Mouse (Mus musculus): Measurements from ENCODE around the gene Cat. TPM values are rescaled to one million over a fixed set of nuclear protein-coding genes. Genes with fewer than 3 reads are reported as not detected.

The Cat gene
- polyA plus RNA-seq, 1 experiment from 2014 or later = 101 TPM

DNA sequence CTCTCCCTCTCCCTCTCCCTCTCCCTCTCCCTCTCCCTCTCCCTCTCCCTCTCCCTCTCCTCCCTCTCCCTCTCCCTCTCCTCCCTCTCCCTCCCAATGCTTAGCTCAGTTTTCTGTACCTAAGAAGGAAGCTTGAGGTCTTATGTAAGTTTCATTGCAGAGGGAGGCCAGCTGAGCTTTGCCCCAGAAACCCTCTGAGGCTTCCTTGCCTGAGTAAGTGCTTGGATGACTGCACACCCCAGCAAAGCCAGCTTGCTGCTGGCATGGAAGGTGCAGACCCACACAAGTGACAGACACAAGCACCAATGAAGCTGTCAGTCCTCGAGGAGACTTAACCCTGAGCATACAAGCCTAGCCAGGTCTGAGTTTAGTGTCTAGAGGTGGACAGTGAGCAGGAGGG, 54.2 kb downstream of the Cat start:
- ATAC-seq (ENCODE audit: low FRiP score, low read depth) = no peak
- Histone ChIP-seq H3K9me3 (no peaks in the 10 kb centered on the region), H3K4me3 (no peak overlapping the region), H3K9ac (replicated peaks) (no peak overlapping the region), H3K27me3 (no peaks in the 10 kb centered on the region), H3K36me3 (no peaks in the 10 kb centered on the region), H3K4me1 (peaks cover 4% of the 10 kb centered on the region; the same call in 1 of the 2 replicates), H3K27ac (replicated peaks) (no peak overlapping the region), H3K4me2 (replicated peaks) (no peak overlapping the region)
- WGBS = 63% methylated on average over 1 of the region's 1 CpGs

DNA sequence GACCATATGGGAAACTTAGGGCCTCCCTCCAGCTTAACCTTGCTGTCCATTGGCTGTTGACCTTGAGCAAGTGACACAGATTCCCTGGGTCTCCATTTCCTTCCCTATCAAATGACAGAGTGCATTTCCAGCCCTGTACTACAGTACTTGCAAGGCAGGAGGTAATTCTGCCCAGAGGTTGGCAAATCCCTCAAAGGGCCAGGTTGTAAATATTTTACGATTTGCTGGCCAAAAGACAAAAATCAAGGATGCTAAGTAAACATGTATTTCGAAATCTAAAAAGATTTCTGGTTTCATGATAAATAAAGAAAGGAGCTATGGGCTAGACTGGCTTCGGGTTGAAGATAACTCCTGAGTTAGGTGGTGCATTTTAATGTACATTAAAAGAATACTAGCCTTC, 56.6 kb downstream of the Cat start:
- Histone ChIP-seq H3K27ac (replicated peaks) (no peak overlapping the region), H3K4me1 (peaks cover 14% of the 10 kb centered on the region), H3K27me3 (no peaks in the 10 kb centered on the region), H3K4me3 (no peak overlapping the region), H3K9ac (replicated peaks) (no peak overlapping the region), H3K4me2 (replicated peaks) (no peak overlapping the region), H3K36me3 (no peaks in the 10 kb centered on the region), H3K9me3 (no peaks in the 10 kb centered on the region)
- ATAC-seq (ENCODE audit: low FRiP score, low read depth) = no peak
- WGBS = 82% methylated on average over 3 of the region's 3 CpGs

DNA sequence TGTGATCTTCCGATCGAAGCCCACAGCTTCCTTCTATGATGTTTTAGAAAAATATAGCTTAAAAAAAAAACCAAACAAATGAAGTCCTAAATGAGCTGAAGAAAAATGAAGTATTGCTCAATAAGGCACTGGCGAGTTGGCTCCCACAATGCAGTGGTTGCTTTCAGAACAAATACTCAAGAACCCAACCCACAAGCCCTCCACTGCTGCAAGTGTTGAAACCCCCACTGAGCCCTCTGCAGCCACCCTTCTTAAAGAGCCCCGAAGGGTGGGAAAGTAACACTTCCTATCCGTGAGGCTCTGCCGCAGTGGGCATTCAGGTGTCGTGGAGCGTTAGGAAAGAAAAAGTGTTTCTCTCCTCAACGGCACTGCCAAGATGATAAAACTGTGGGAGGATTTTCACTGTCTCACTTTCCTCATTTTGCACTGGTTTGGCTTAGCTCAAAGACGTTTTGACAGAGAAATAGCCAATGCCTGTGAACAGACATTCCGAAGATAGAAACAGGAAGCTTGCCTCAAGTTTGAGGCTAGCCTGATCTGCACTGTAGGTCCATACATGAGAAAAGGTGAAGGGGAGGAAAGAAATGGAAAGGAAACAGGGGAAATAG, 59.4 kb downstream of the Cat start:
- 85% methylated on average over 11 of the region's 11 CpGs for WGBS
- Histone ChIP-seq H3K36me3 (no peaks in the 10 kb centered on the region), H3K27me3 (no peaks in the 10 kb centered on the region), H3K4me3 (no peak overlapping the region), H3K4me1 (peaks cover 14% of the 10 kb centered on the region), H3K4me2 (replicated peaks) (no peak overlapping the region), H3K9ac (replicated peaks) (no peak overlapping the region), H3K9me3 (no peaks in the 10 kb centered on the region), H3K27ac (replicated peaks) (no peak overlapping the region)
- no peak for ATAC-seq (ENCODE audit: low FRiP score, low read depth)

DNA sequence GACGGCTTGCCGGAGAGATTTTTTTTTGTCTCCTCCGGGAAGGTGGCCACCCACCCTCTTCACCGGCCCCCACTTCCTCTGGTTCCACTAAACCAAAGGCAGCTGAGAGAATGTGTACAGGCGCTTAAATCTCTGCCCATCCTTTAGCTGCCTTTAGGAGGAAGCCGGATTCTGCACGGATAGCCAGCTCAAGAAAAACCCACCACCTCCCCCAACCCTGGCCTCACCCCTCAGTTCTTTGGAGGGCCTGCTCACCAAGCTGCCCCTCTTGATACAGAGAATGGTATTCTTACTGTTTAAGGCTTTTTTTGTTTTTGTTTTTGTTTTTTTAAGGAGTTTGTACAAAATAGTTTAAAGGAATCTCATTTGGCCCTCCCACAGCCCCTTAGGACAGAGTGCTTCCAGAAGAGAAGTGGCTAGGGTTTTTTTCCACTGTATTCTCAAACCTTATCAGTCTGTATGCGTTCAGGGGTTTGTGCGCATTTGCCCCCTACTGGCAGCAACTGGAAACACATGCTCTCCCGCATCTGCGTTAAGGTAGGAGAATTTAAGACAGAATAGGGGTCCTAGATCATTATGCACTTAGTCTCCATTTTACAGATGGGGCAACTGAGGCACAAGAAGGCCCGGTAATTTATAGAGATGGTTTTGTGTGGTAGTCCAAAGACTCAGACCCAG, 60.5 kb downstream of the Cat start:
- peak; percentile 48; the same call in 1 of the 2 replicates for ATAC-seq (ENCODE audit: low FRiP score, low read depth)
- peak overlapping the region; percentile 38 for H3K4me2 ChIP-seq (replicated peaks)
- no peak overlapping the region for H3K4me3 ChIP-seq

GRCm38 (mm10) chr2:103423884-103424283, 61.1 kb downstream of the Cat start:
- H3K9me3 ChIP-seq = no peaks in the 10 kb centered on the region
- H3K27ac ChIP-seq (replicated peaks) = no peak overlapping the region
- no peak overlapping the region; the same call in 1 of the 2 replicates for H3K9ac ChIP-seq (replicated peaks)
- no peak overlapping the region for H3K4me3 ChIP-seq
- peak overlapping the region; percentile 38 for H3K4me2 ChIP-seq (replicated peaks)
- WGBS = 37% methylated on average over 12 of the region's 12 CpGs
- ATAC-seq (ENCODE audit: low FRiP score, low read depth) = 0 out of 2 replicates have a peak, but pooled peaks have one; percentile 11
- no peaks in the 10 kb centered on the region for H3K27me3 ChIP-seq
- peaks cover 14% of the 10 kb centered on the region for H3K4me1 ChIP-seq
- H3K36me3 ChIP-seq = no peaks in the 10 kb centered on the region

More for the DNA sequence above, 60.5 kb downstream of the Cat start:
- Histone ChIP-seq H3K9me3 (no peaks in the 10 kb centered on the region), H3K36me3 (no peaks in the 10 kb centered on the region), H3K9ac (replicated peaks) (no peak overlapping the region; the same call in 1 of the 2 replicates), H3K4me1 (peaks cover 14% of the 10 kb centered on the region), H3K27ac (replicated peaks) (no peak overlapping the region), H3K27me3 (no peaks in the 10 kb centered on the region)
- WGBS = 15% methylated on average over 12 of the region's 12 CpGs

DNA sequence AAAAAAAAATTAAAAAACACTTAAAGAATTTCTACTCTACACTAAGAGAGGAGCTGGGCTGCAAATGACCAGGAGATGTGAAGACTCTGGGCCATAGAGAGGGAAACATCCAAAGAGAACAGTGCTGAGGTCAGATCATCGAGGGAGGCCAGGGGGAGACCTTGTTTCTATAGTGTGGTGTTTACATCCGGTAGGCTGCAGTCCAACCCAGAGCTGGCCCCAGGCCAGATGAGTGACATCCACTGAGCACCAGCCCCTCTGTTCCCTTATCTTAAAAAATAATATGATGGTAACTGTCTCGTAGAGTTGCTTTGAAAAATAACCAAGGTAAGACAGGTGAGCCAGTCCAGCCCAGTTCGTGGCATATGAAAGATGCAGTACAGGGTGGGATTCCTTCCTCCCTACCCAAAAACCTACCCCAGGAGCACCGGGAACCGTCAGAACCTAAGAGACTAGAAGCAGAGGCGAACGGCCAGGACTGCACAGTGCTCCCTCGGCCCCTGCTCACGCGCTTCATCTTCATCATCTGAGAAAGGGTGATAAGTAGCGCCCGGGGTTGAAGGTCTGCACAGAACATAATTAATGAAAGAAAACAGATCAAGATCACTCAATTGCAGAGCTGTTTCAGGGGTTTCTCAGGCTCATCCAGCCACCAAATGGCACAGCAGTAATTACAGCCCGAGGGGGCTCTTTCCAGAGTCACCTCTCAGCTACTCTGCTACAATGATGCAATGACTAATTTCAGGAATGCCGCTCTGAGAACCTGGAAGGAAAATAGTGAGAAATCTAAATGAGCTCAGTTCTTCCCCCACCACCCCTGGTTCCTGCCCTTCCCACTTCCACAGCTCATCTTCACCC, 64.1 kb downstream of the Cat start:
- H3K36me3 ChIP-seq = no peaks in the 10 kb centered on the region
- H3K4me1 ChIP-seq = peaks cover 11% of the 10 kb centered on the region
- 77% methylated on average over 15 of the region's 15 CpGs for WGBS
- no peak overlapping the region for H3K4me3 ChIP-seq
- 0 out of 2 replicates have a peak, but pooled peaks have one; percentile 48 for ATAC-seq (ENCODE audit: low FRiP score, low read depth)
- no peaks in the 10 kb centered on the region for H3K27me3 ChIP-seq
- no peak overlapping the region for H3K27ac ChIP-seq (replicated peaks)
- no peak overlapping the region for H3K9ac ChIP-seq (replicated peaks)
- no peaks in the 10 kb centered on the region for H3K9me3 ChIP-seq
- no peak overlapping the region for H3K4me2 ChIP-seq (replicated peaks)

- Histone ChIP-seq H3K4me2 (replicated peaks) (no peak overlapping the region), H3K4me1 (0 out of 2 replicates have a peak, but pooled peaks cover 3% of the 10 kb centered on the region), H3K27me3 (no peaks in the 10 kb centered on the region), H3K9ac (replicated peaks) (no peak overlapping the region), H3K9me3 (no peaks in the 10 kb centered on the region), H3K4me3 (no peak overlapping the region), H3K27ac (replicated peaks) (no peak overlapping the region), H3K36me3 (no peaks in the 10 kb centered on the region)
- no peak for ATAC-seq (ENCODE audit: low FRiP score, low read depth)
- 91% methylated on average over 3 of the region's 3 CpGs for WGBS
These were observed 69.2 kb downstream of the Cat start for GRCm38 (mm10) chr2:103415774-103416173.

- 0 out of 2 replicates have a peak, but pooled peaks cover 3% of the 10 kb centered on the region for H3K4me1 ChIP-seq
- no peaks in the 10 kb centered on the region for H3K9me3 ChIP-seq
- H3K27me3 ChIP-seq = no peaks in the 10 kb centered on the region
- WGBS = 86% methylated on average over 5 of the region's 5 CpGs
- H3K36me3 ChIP-seq = no peaks in the 10 kb centered on the region
- no peak overlapping the region for H3K4me3 ChIP-seq
- H3K27ac ChIP-seq (replicated peaks) = no peak overlapping the region
- no peak overlapping the region for H3K4me2 ChIP-seq (replicated peaks)
- ATAC-seq (ENCODE audit: low FRiP score, low read depth) = no peak
- no peak overlapping the region for H3K9ac ChIP-seq (replicated peaks)
These were observed 71.6 kb downstream of the Cat start for GRCm38 (mm10) chr2:103413381-103413780.

- H3K27me3 ChIP-seq = no peaks in the 10 kb centered on the region
- ATAC-seq (ENCODE audit: low FRiP score, low read depth) = no peak
- H3K9ac ChIP-seq (replicated peaks) = no peak overlapping the region
- no peak overlapping the region for H3K27ac ChIP-seq (replicated peaks)
- WGBS = 82% methylated on average over 3 of the region's 3 CpGs
- H3K4me3 ChIP-seq = no peak overlapping the region
- H3K9me3 ChIP-seq = no peaks in the 10 kb centered on the region
- no peak overlapping the region for H3K4me2 ChIP-seq (replicated peaks)
- peaks cover 3% of the 10 kb centered on the region; the same call in 1 of the 2 replicates for H3K4me1 ChIP-seq
- H3K36me3 ChIP-seq = no peaks in the 10 kb centered on the region
These were observed 73.1 kb downstream of the Cat start for GRCm38 (mm10) chr2:103411816-103412215.

GRCm38 (mm10) chr2:103411348-103411747, 73.6 kb downstream of the Cat start, which contains the start of gene Elf5:
TSS of gene Elf5 (plus strand) at chr2:103411688.
- Histone ChIP-seq H3K27ac (replicated peaks) (no peak within 1 kb of the TSS), H3K36me3 (no peaks in the 10 kb centered on the region), H3K9me3 (no peaks in the 10 kb centered on the region), H3K27me3 (no peaks in the 10 kb centered on the region), H3K4me2 (replicated peaks) (no peak within 1 kb of the TSS), H3K4me1 (peaks cover 3% of the 10 kb centered on the region; the same call in 1 of the 2 replicates), H3K4me3 (no peak within 1 kb of the TSS), H3K9ac (replicated peaks) (no peak within 1 kb of the TSS)
- WGBS = 85% methylated on average over 6 of the region's 6 CpGs
- no peak for ATAC-seq (ENCODE audit: low FRiP score, low read depth)

DNA sequence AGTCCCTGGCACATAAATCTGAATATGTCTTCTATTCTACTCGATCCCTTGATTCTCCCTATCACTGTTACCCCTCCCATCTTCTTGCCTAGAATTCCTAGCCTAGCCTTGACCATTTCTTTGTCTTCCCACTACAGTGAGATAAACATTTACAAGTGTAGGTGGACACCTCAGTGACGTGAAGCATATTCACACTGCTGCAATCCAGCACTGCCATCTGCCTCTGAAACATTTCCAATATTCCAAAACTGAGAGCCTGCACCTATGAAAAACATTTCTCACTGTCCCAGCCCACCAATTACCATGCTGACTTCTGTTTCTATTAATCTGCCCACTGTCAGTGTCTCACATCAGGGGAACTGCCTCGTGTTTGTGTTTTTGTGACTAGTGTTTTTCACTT, 78.7 kb downstream of the Cat start:
- H3K36me3 ChIP-seq = no peaks in the 10 kb centered on the region
- H3K27ac ChIP-seq (replicated peaks) = no peak overlapping the region
- no peak overlapping the region for H3K4me3 ChIP-seq
- no peaks in the 10 kb centered on the region for H3K27me3 ChIP-seq
- no peak overlapping the region for H3K9ac ChIP-seq (replicated peaks)
- no peaks in the 10 kb centered on the region; the same call in 1 of the 2 replicates for H3K4me1 ChIP-seq
- H3K9me3 ChIP-seq = no peaks in the 10 kb centered on the region
- 84% methylated on average over 3 of the region's 3 CpGs for WGBS
- no peak for ATAC-seq (ENCODE audit: low FRiP score, low read depth)
- H3K4me2 ChIP-seq (replicated peaks) = no peak overlapping the region

Data from midbrain, embryonic 12.5 days (tissue).